9 mouse cellular contexts compared by ENCODE assay signal in genomic region chr19:4855951-4856350, GRCm38 (mm10). TPM values are rescaled to one million over a fixed set of nuclear protein-coding genes. Genes with fewer than 3 reads are reported as not detected.
A peak's percentile ranks its signal among the peaks of the same experiment; 100 is the strongest.
DNase-seq lines count a peak whose midpoint lies in the region; ATAC-seq lines count a peak whose summit lies in the region.
"Had no signal": no experiment of that assay in that cellular context is flagged by ENCODE, and none has a peak within 500 bp of the region (broad histone marks: within the 10 kb centered on the region; RNA-seq: fewer than 3 reads in every experiment).

No protein-coding gene starts in this region.

- H3K27ac ChIP-seq in forebrain, embryonic 10.5 days = no peak overlapping the region
- H3K27ac ChIP-seq in forebrain, embryonic 11.5 days (ENCODE audit: low read depth, low read length) = no peak overlapping the region
- no peak overlapping the region for H3K27ac ChIP-seq in neural tube, embryonic 11.5 days (ENCODE audit: low read depth, low read length)
- H3K27ac ChIP-seq in liver, embryonic 12.5 days = no peak overlapping the region
- H3K27ac ChIP-seq in stomach, embryonic 16.5 days (ENCODE audit: low read length) = no peak overlapping the region

- H3K9ac ChIP-seq in forebrain, embryonic 11.5 days (ENCODE audit: low read length) = no peak overlapping the region
- H3K9ac ChIP-seq in neural tube, embryonic 11.5 days (ENCODE audit: low read length) = no peak overlapping the region; the same call in 1 of the 2 replicates
- H3K9ac ChIP-seq in liver, embryonic 12.5 days = peak overlapping the region; percentile 66; the same call in 1 of the 2 replicates
- H3K9ac ChIP-seq in stomach, embryonic 16.5 days (ENCODE audit: low read length) = no peak overlapping the region

- peaks cover 20% of the 10 kb centered on the region for H3K4me1 ChIP-seq in forebrain, embryonic 10.5 days
- H3K4me1 ChIP-seq in forebrain, embryonic 11.5 days (replicated peaks; ENCODE audit: control insufficient read depth, insufficient read depth, low read length) = no peaks in the 10 kb centered on the region
- no peaks in the 10 kb centered on the region; the same call in 1 of the 2 replicates for H3K4me1 ChIP-seq in neural tube, embryonic 11.5 days (ENCODE audit: control insufficient read depth, insufficient read depth, low read length)
- peaks cover 53% of the 10 kb centered on the region for H3K4me1 ChIP-seq in liver, embryonic 12.5 days
- H3K4me1 ChIP-seq in stomach, embryonic 16.5 days (ENCODE audit: control insufficient read depth, insufficient read depth, low read length) = peaks cover 9% of the 10 kb centered on the region; the same call in 1 of the 2 replicates

- peak overlapping the region; percentile 71 for H3K4me3 ChIP-seq in forebrain, embryonic 10.5 days
- no peak overlapping the region for H3K4me3 ChIP-seq in forebrain, embryonic 11.5 days (ENCODE audit: low read depth, low read length)
- H3K4me3 ChIP-seq in neural tube, embryonic 11.5 days (ENCODE audit: low read depth, low read length) = peak overlapping the region; percentile 62
- peak overlapping the region; percentile 61 for H3K4me3 ChIP-seq in liver, embryonic 12.5 days
- H3K4me3 ChIP-seq in stomach, embryonic 16.5 days (replicated peaks; ENCODE audit: low read length) = peak overlapping the region; percentile 56; the same call in 1 of the 2 replicates

- ATAC-seq in forebrain, embryonic 11.5 days (replicated peaks; ENCODE audit: low FRiP score) = no peak
- no peak for ATAC-seq in neural tube, embryonic 11.5 days (ENCODE audit: insufficient read depth, low FRiP score, low TSS enrichment)
- no peak for ATAC-seq in liver, embryonic 12.5 days
- no peak for ATAC-seq in stomach, embryonic 16.5 days (ENCODE audit: insufficient read depth, low FRiP score)

- WGBS in forebrain, embryonic 10.5 days = 46% methylated on average over 4 of the region's 4 CpGs
- WGBS in forebrain, embryonic 11.5 days = 54% methylated on average over 4 of the region's 4 CpGs
- 81% methylated on average over 4 of the region's 4 CpGs for WGBS in neural tube, embryonic 11.5 days
- 66% methylated on average over 4 of the region's 4 CpGs for WGBS in liver, embryonic 12.5 days (ENCODE audit: insufficient replicate concordance)
- 77% methylated on average over 4 of the region's 4 CpGs for WGBS in stomach, embryonic 16.5 days

- H3K4me2 ChIP-seq in forebrain, embryonic 11.5 days (ENCODE audit: low read depth, low read length, severe bottlenecking) = no peak overlapping the region
- H3K4me2 ChIP-seq in neural tube, embryonic 11.5 days (ENCODE audit: low read depth) = peak overlapping the region; percentile 92
- H3K4me2 ChIP-seq in liver, embryonic 12.5 days = peak overlapping the region; percentile 86
- peak overlapping the region; percentile 91; the same call in 1 of the 2 replicates for H3K4me2 ChIP-seq in stomach, embryonic 16.5 days (ENCODE audit: low read depth, low read length)

- peaks cover 4% of the 10 kb centered on the region; the same call in 1 of the 2 replicates for H3K36me3 ChIP-seq in forebrain, embryonic 10.5 days (replicated peaks)
- no peaks in the 10 kb centered on the region for H3K36me3 ChIP-seq in forebrain, embryonic 11.5 days (ENCODE audit: control insufficient read depth, insufficient read depth, low read length)
- H3K36me3 ChIP-seq in neural tube, embryonic 11.5 days (ENCODE audit: control insufficient read depth, insufficient read depth, low read length) = no peaks in the 10 kb centered on the region
- no peaks in the 10 kb centered on the region for H3K36me3 ChIP-seq in liver, embryonic 12.5 days
- H3K36me3 ChIP-seq in stomach, embryonic 16.5 days (ENCODE audit: control insufficient read depth, insufficient read depth, low read length) = no peaks in the 10 kb centered on the region

- H3K27me3 ChIP-seq in forebrain, embryonic 10.5 days (ENCODE audit: poor library complexity, severe bottlenecking) = peaks cover 15% of the 10 kb centered on the region
- no peaks in the 10 kb centered on the region; the same call in 1 of the 2 replicates for H3K27me3 ChIP-seq in forebrain, embryonic 11.5 days (ENCODE audit: control insufficient read depth, insufficient read depth, low read length)
- no peaks in the 10 kb centered on the region for H3K27me3 ChIP-seq in neural tube, embryonic 11.5 days (ENCODE audit: control insufficient read depth, insufficient read depth, low read length)
- peaks cover 61% of the 10 kb centered on the region for H3K27me3 ChIP-seq in liver, embryonic 12.5 days (replicated peaks)
- no peaks in the 10 kb centered on the region for H3K27me3 ChIP-seq in stomach, embryonic 16.5 days (ENCODE audit: control insufficient read depth, insufficient read depth, low read length)

- no peaks in the 10 kb centered on the region for H3K9me3 ChIP-seq in forebrain, embryonic 10.5 days
- no peaks in the 10 kb centered on the region for H3K9me3 ChIP-seq in forebrain, embryonic 11.5 days (ENCODE audit: control insufficient read depth, low read length)
- H3K9me3 ChIP-seq in neural tube, embryonic 11.5 days (ENCODE audit: control insufficient read depth, low read length) = no peaks in the 10 kb centered on the region
- no peaks in the 10 kb centered on the region for H3K9me3 ChIP-seq in liver, embryonic 12.5 days (replicated peaks)
- no peaks in the 10 kb centered on the region for H3K9me3 ChIP-seq in stomach, embryonic 16.5 days (replicated peaks; ENCODE audit: control insufficient read depth, low read length)

- DNase-seq in forebrain, embryonic 10.5 days (ENCODE audit: extremely low spot score, low spot score) = no peak
- DNase-seq in forebrain, embryonic 11.5 days (ENCODE audit: low spot score) = no peak
- DNase-seq in neural tube, embryonic 11.5 days (ENCODE audit: low spot score) = no peak
- DNase-seq in neural tube, embryonic 10.5 days (ENCODE audit: extremely low spot score, low spot score) = no peak
- no peak for DNase-seq in left cerebral cortex, adult 9 months (ENCODE audit: low spot score in 2 of 2)
- DNase-seq in frontal cortex, postnatal 10 days (ENCODE audit: low spot score in 2 of 2) = no peak
- DNase-seq: layer of hippocampus, postnatal 36 days had no signal

RNA-seq across cellular contexts. Expression of gene Ctsf, which starts 1.0 kb away (rescaled TPM):
- 21.4 and 25.5 TPM in 2 replicates for polyA plus RNA-seq in forebrain, embryonic 10.5 days (2016; fragmentation: Nextera tagmentation; extraction: Ambion mirVana)
- 20.2 and 27.6 TPM in 2 replicates for polyA plus RNA-seq in forebrain, embryonic 11.5 days (2014; fragmentation: Nextera tagmentation; extraction: Ambion mirVana)
- 40.6 and 41.8 TPM in 2 replicates for polyA plus RNA-seq in neural tube, embryonic 11.5 days (2014; fragmentation: Nextera tagmentation; extraction: Ambion mirVana)
- 13.1 and 17.8 TPM in 2 replicates for polyA plus RNA-seq in liver, embryonic 12.5 days (2016; fragmentation: Nextera tagmentation; extraction: Ambion mirVana)
- 28.4 and 34.1 TPM in 2 replicates for polyA plus RNA-seq in stomach, embryonic 16.5 days (2015; fragmentation: Nextera tagmentation; extraction: Ambion mirVana)

RNA-seq across cellular contexts. Expression of gene Ccdc87, which starts 16.8 kb away (rescaled TPM):
- 0.18 TPM in 1 of 2 replicates, not detected in the other for polyA plus RNA-seq in forebrain, embryonic 10.5 days (2016; fragmentation: Nextera tagmentation; extraction: Ambion mirVana)
- polyA plus RNA-seq in forebrain, embryonic 11.5 days (2014; fragmentation: Nextera tagmentation; extraction: Ambion mirVana) = 0.11 and 0.17 TPM in 2 replicates
- 0.13 TPM in 1 of 2 replicates, not detected in the other for polyA plus RNA-seq in neural tube, embryonic 11.5 days (2014; fragmentation: Nextera tagmentation; extraction: Ambion mirVana)
- not detected in 2 replicates for polyA plus RNA-seq in liver, embryonic 12.5 days (2016; fragmentation: Nextera tagmentation; extraction: Ambion mirVana)
- polyA plus RNA-seq in stomach, embryonic 16.5 days (2015; fragmentation: Nextera tagmentation; extraction: Ambion mirVana) = 0.09 TPM in 1 of 2 replicates, not detected in the other

RNA-seq across cellular contexts. Expression of gene Ccs, which starts 16.8 kb away (rescaled TPM):
- polyA plus RNA-seq in forebrain, embryonic 10.5 days (2016; fragmentation: Nextera tagmentation; extraction: Ambion mirVana) = 40.5 and 47.2 TPM in 2 replicates
- 36.4 and 37.9 TPM in 2 replicates for polyA plus RNA-seq in forebrain, embryonic 11.5 days (2014; fragmentation: Nextera tagmentation; extraction: Ambion mirVana)
- polyA plus RNA-seq in neural tube, embryonic 11.5 days (2014; fragmentation: Nextera tagmentation; extraction: Ambion mirVana) = 41.4 and 41.5 TPM in 2 replicates
- polyA plus RNA-seq in liver, embryonic 12.5 days (2016; fragmentation: Nextera tagmentation; extraction: Ambion mirVana) = 40.3 and 43.6 TPM in 2 replicates
- polyA plus RNA-seq in stomach, embryonic 16.5 days (2015; fragmentation: Nextera tagmentation; extraction: Ambion mirVana) = 56.6 and 60.3 TPM in 2 replicates

RNA-seq across cellular contexts. Expression of gene Actn3, which starts 21.8 kb away (rescaled TPM):
- polyA plus RNA-seq in forebrain, embryonic 10.5 days (2016; fragmentation: Nextera tagmentation; extraction: Ambion mirVana) = 2.0 and 2.2 TPM in 2 replicates
- polyA plus RNA-seq in forebrain, embryonic 11.5 days (2014; fragmentation: Nextera tagmentation; extraction: Ambion mirVana) = 1.8 and 2.2 TPM in 2 replicates
- 5.9 and 6.5 TPM in 2 replicates for polyA plus RNA-seq in neural tube, embryonic 11.5 days (2014; fragmentation: Nextera tagmentation; extraction: Ambion mirVana)
- 0.79 and 0.82 TPM in 2 replicates for polyA plus RNA-seq in liver, embryonic 12.5 days (2016; fragmentation: Nextera tagmentation; extraction: Ambion mirVana)
- 5.3 and 8.9 TPM in 2 replicates for polyA plus RNA-seq in stomach, embryonic 16.5 days (2015; fragmentation: Nextera tagmentation; extraction: Ambion mirVana)

RNA-seq across cellular contexts. Expression of gene Zdhhc24, which starts 22.5 kb away (rescaled TPM):
- polyA plus RNA-seq in forebrain, embryonic 10.5 days (2016; fragmentation: Nextera tagmentation; extraction: Ambion mirVana) = 11.5 and 13.2 TPM in 2 replicates
- polyA plus RNA-seq in forebrain, embryonic 11.5 days (2014; fragmentation: Nextera tagmentation; extraction: Ambion mirVana) = 12.3 and 15.7 TPM in 2 replicates
- polyA plus RNA-seq in neural tube, embryonic 11.5 days (2014; fragmentation: Nextera tagmentation; extraction: Ambion mirVana) = 12.1 and 14.1 TPM in 2 replicates
- 13.9 and 15.9 TPM in 2 replicates for polyA plus RNA-seq in liver, embryonic 12.5 days (2016; fragmentation: Nextera tagmentation; extraction: Ambion mirVana)
- polyA plus RNA-seq in stomach, embryonic 16.5 days (2015; fragmentation: Nextera tagmentation; extraction: Ambion mirVana) = 11.6 and 12.5 TPM in 2 replicates
